Mouse (Mus musculus) MN1 (cell line): ENCODE measurements around the gene Parp9.
A peak's percentile ranks its signal among the peaks of the same experiment; 100 is the strongest.
"Not testable (repeated sequence)": the region's sequence is repeated elsewhere in the genome, so short reads cannot be mapped to it uniquely, and the experiment has no call there.

Source experiments
- DNase-seq: peaks from one replicate; pipeline ENCODE4 v3.0.0-alpha.2; 2016; ENCODE audit warnings: low spot score

The Parp9 gene

GRCm38 (mm10) chr16:35938211-35939151 lies at the start of gene Parp9, which contains the start of gene Dtx3l:
Parp9 (plus strand) TSS chr16:35938470.
Dtx3l (minus strand) TSS chr16:35939151.
- DNase-seq, result peak; percentile 76

GRCm38 (mm10) chr16:35888910-35889309 lies 49.4 kb upstream of the Parp9 start:
- no peak for DNase-seq

DNA sequence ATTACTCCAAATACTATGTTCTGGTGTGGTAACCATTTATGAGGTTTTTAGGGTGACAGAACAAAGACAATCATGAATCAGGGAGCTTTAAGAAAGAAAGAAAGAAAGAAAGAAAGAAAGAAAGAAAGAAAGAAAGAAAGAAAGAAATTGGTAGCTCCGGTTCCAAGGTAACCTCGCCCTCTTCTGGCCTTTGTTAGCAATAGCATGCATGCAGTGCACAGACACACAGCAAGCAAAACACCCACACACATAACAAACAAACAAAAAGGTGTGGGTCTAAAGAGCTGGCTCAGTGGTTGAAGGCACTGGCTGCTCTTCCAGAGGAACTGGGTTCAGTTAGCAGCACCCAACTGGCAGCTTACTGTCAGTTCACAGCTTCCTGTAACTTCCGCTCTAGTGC lies 47.6 kb upstream of the Parp9 start:
- DNase-seq, result no peak

DNA sequence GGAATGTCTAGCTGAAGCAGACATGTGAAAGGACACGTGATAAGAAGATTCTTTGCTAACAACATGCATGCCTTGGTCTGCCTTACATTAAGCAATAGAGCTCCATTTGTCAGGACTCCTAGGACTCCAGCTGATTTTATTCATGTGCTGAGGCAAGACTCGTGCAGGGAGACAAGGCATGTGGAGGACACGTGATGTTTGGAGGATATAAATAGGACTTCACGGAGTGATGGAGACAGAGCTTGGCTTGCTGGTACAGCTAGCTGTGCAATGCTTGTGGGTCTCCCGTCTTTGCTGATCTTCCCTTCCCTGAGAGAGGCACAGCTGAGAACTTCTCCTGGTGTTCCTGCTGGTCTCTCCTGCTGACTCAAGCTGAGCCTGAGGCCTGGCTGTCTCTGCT lies 46.7 kb upstream of the Parp9 start:
- DNase-seq, result not testable (repeated sequence)

- DNase-seq, result no peak
Observed at GRCm38 (mm10) chr16:35894997-35895396, 43.3 kb upstream of the Parp9 start.

DNA sequence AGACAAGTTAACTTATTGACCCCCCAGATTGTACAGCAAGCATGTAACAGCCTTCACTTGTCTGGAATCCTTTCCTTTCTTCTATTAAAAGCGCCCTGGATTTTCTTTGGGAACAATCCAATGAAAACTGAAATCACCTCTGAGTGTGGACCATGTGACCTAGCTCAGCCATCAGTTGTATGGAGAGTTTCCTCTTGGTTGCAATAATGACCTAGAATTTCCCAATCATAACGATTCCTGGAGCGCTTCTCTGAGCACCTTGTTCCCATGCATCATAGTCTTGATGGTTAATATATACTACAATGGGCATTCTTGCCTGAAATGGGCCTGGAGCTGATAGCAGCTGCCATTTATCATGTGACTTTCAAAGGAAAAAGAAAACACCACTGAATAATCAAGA lies 37.7 kb upstream of the Parp9 start:
- no peak for DNase-seq

GRCm38 (mm10) chr16:35903014-35903640 lies 35.1 kb upstream of the Parp9 start:
- no peak for DNase-seq

DNA sequence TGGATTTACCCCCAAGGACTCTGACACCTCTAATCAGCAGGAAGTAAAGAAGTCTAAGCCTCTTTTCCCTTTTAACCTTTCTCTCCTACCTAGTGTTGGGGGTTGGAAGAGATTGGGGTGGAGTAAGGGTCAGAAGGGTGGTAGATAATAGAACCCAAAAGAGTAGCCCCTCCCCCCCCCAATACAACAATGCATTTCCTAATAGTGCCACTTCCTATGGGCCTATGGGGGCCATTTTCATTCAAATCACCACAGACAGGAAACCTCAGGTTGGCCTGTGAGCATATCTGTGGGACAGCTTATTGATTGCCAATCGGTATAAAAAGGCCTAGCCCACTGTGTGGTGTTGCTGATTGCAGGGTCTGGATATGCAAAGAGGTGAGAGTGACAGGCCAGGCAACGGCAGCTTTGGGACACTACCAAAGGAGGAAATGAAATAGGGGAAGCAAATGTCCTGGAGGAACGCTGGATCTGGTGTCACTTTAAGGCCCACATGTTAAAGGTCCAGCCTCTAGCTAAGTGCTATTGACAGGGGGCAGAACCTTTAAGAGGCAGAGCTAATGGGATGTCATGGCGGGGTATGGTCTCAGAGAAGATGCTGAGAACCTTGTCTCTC lies 34.0 kb upstream of the Parp9 start:
- no peak for DNase-seq

DNA sequence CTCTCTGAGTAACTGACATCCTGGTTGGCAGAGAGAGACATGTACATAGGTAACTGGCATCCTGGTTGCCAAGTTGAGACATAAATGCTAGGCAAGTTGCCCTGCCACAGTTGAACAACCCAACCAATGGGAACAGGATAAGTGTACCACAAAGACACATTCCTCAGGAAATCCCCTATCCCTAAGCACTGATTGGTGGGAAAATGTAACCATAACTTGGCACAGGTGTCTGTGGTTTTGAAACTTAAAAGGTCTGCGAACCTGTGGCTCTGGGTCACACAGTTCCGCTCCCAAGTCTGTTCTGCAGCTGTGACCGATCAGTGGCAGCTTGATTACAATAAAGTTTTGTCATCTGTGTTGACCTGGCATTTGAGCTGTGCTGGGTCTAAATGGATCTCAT lies 32.9 kb upstream of the Parp9 start:
- DNase-seq, result no peak

GRCm38 (mm10) chr16:35905819-35906485 lies 32.3 kb upstream of the Parp9 start:
- no peak for DNase-seq

DNA sequence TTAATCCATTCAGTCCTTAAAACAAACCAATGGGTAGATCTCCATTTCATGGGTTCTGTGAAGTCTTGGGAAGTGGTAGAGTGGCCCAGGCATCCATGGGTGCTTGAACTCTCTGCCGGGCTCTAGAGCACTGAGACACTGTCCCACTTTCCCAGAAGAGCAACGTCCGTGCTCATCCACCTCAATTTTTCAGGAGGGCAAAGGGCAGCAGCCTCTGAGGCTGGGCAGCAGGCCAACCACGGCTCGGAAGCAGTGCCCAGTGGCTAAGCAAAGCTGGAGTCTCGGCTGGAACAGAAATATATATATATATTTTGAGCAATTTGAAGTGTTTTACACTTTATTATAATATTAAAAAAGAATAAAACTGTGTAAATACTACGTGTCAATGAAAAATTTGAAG lies 31.4 kb upstream of the Parp9 start:
- peak; percentile 12 for DNase-seq

DNA sequence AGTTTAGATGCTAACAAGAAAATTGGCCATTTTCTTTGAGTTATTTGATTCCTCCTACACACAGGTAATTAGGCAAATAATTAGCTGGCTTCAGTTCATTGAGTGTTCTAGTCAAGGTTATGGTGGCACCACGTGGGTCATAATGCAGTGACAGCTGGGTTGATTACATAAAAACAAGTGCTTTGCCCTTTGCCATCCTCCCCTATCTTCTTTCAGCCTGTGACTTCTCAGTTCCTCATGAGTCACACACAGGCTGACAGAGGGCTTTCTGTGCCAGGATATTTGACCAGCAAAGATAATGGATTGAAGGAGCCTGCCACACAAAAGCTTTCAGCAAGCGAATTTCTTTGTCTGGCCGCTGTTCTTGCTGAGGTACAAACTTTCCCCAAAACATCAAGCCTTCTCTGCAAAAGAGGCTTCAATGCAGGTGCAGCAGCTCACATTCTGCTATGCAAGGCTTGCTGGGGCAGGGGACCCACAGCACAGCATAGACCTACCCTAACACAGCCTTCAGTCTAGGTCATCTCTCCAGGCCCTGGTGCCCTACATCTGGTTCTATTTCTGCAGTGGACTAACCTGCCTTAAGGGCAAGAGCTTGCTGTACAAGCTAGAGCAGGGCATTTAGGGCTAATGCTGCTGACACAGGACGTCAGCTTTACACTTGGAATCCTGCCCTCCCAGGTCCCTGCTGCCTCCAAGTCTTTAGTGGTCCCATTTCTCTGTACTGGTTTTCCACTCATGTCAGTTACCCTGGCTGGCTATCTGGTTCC lies 30.7 kb upstream of the Parp9 start:
- DNase-seq, result peak; percentile 52

DNA sequence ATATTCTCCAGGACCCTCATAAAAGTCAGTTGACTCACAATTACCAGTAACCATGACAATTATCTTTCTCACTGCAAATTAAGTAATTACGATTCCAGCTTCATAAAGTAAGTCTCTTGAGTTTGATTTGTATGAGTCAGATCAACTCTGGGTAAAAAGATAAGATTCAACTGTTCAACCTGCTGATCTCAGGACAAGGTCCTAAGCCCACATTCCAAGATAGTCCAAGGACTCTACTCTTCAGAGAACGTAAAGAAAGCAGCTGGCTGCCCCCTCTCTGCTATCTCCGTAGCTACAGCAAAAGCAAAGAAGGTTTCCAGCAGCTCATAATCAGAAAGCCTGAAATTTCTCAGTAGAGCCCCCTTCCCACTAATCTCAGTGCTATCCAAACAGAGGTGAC lies 26.8 kb upstream of the Parp9 start:
- peak; percentile 17 for DNase-seq

DNA sequence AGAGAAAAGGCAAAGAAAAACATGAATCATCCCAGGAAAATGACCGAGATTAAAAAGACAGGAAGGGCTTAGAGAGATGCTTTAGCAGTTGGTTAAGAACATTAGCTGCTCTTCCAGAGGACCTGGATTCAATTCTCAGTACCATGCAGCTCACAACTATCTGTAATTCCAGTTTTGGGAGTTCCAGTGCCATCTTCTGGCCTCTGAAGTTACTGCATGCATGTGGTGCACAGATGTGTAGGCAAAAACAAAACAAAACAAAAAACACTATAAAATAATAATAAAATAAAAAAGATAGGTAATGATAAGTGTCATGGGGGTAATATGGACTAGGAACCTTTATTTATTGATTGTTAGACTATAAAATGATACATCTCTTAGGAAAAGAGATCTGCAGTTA lies 24.7 kb upstream of the Parp9 start:
- DNase-seq, result no peak

GRCm38 (mm10) chr16:35914301-35914700 lies 24.0 kb upstream of the Parp9 start:
- no peak for DNase-seq

DNA sequence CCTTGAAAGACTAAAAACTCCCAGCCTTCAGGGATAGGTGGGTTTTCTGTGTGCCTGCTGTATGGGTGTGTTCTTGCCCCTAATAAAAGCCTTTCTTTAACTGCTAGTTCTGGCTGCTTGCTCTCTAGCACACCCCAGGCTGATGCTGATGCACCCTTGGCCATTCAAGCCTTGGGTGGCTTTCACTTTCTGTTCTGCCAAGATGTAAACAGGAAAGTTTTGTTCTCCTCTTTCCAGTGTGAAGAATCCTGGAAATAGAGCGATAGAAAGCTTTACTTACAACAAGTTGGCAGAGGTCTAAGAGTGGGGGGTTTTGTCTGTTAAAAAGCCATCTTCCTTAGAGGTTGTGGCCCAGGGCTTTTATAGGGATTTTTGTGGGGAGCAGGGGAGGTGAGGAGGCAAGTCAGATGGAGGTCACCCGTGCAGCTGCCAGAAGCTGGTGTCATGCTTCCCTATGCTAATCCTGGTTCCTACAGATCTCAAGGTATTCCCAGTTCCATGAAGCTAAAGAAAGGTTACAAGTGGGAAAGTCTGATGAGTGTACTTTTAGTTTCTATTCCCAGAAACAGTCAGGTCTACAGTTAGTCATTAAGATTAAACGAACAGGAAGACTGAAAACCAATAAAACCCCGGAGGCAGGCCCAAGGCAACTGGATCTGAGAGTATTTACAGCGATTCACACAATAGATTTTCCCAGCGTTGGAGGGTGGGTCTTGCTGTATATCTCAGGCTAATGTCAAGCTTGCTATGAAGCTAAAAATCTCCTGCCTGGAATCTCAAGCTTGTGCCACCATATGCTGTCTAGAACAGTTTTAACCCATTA lies 19.3 kb upstream of the Parp9 start:
- DNase-seq, result no peak

DNA sequence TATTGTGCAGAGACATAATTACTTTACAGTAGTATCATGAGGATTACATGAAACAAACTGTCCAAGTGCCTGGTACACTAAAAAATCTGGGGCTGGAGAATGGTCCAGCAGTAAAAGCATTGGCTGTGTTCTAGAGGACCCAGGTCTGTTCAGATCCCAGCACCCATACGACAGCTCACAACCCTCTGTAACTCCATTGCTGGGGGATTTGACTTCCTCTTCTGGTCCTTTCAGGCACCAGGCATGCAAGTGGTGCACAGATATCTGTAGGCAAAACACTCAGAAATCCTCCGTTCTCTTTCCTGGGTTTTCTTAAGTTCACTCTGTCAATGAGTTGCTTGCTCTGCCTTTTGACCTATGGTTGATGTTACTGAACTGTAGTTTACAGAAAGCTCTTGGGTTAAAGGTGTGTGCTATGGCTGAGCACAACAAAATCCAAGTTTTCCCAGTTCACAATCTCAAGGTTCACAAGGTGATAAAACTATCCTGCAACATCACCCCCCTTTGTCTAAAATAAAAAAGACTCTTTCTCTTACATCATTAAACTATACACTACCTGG lies 16.5 kb upstream of the Parp9 start:
- no peak for DNase-seq

- no peak for DNase-seq
Observed at GRCm38 (mm10) chr16:35922301-35922895, 15.9 kb upstream of the Parp9 start.

GRCm38 (mm10) chr16:35923546-35924198 lies 14.6 kb upstream of the Parp9 start:
- no peak for DNase-seq
